Mouse (Mus musculus) lung, adult 2 months (tissue): ENCODE measurements around the gene Tmem256. TPM values are rescaled to one million over a fixed set of nuclear protein-coding genes. Genes with fewer than 3 reads are reported as not detected.

Experiments
- DNase-seq: peaks from one replicate; pipeline ENCODE4 v3.0.0; 2022
- H3K4me1 ChIP-seq: fragments of 200-500 bp; 2 replicates; pipeline ENCODE4 v1.6.1; 2011; ENCODE audit warnings: low read length; ENCODE audit not compliant: control insufficient read depth, insufficient read depth
- H3K4me3 ChIP-seq: fragments of 200-500 bp; replicated peaks from 2 replicates; pipeline ENCODE3; 2011; ENCODE audit warnings: low read depth, mild to moderate bottlenecking, control low read depth, low read length; ENCODE audit errors: extremely low read depth
- CTCF ChIP-seq: fragments of 200-500 bp; IDR thresholded peaks from 2 replicates; pipeline ENCODE4 v1.5.1; 2011; ENCODE audit warnings: mild to moderate bottlenecking, low read length, control low read depth; ENCODE audit not compliant: insufficient read depth
- POLR2A ChIP-seq: fragments of 200-500 bp; IDR thresholded peaks from 2 replicates; pipeline ENCODE4 v1.6.1; 2011; ENCODE audit warnings: low read depth, mild to moderate bottlenecking, control low read depth, low read length, borderline replicate concordance; ENCODE audit errors: extremely low read depth
- whole genome bisulfite sequencing: fragments of 180-500 bp; shearing (Covaris S2); methylation state at CpG from one replicate; pipeline ENCODE4 v1.1.7; 2018; 5-methylcytosine and 5-hydroxymethylcytosine counted together
- polyA plus RNA-seq: library from polyadenylated mRNA; depleted of rRNA; stranded (reverse); fragments of >200 nt; gene quantifications from 2 replicates; pipeline ENCODE4 v1.2.3, GENCODE M21; 2012

Tmem256 gene
- polyA plus RNA-seq, 1 experiment: 151 TPM

- TF ChIP-seq CTCF (no peak), POLR2A (no peak)
- WGBS: 27% methylated on average over 46 of the region's 48 CpGs
- DNase-seq: peak; percentile 39
- Histone ChIP-seq H3K4me1 (0 out of 2 replicates have a peak, but pooled peaks cover 2% of the 10 kb centered on the region), H3K4me3 (no peak overlapping the region)
These were observed 4.2 kb upstream of the Tmem256 start for GRCm38 (mm10) chr11:69834001-69834549.

GRCm38 (mm10) chr11:69835326-69835965, 2.9 kb upstream of the Tmem256 start:
- no peak overlapping the region for H3K4me3 ChIP-seq
- DNase-seq: no peak
- TF ChIP-seq CTCF (no peak), POLR2A (no peak)
- WGBS: 54% methylated on average over 9 of the region's 9 CpGs
- 0 out of 2 replicates have a peak, but pooled peaks cover 2% of the 10 kb centered on the region for H3K4me1 ChIP-seq

GRCm38 (mm10) chr11:69835966-69836335, 2.4 kb upstream of the Tmem256 start:
- 36% methylated on average over 4 of the region's 4 CpGs for WGBS
- Histone ChIP-seq H3K4me1 (0 out of 2 replicates have a peak, but pooled peaks cover 2% of the 10 kb centered on the region), H3K4me3 (no peak overlapping the region)
- DNase-seq: no peak
- no peak for TF ChIP-seq CTCF
- TF ChIP-seq POLR2A: no peak

GRCm38 (mm10) chr11:69836703-69837576, 1.4 kb upstream of the Tmem256 start:
- 4% methylated on average over 51 of the region's 52 CpGs for WGBS
- TF ChIP-seq POLR2A (no peak), CTCF (no peak)
- Histone ChIP-seq H3K4me1 (0 out of 2 replicates have a peak, but pooled peaks cover 2% of the 10 kb centered on the region), H3K4me3 (peak overlapping the region; percentile 66)
- DNase-seq: no peak

- TF ChIP-seq POLR2A: no peak
- TF ChIP-seq CTCF: no peak
- H3K4me3 ChIP-seq: peak within 1 kb of the TSS; percentile 99
- DNase-seq: no peak
- H3K4me1 ChIP-seq: 0 out of 2 replicates have a peak, but pooled peaks cover 2% of the 10 kb centered on the region
- WGBS: under 1% methylated on average over 32 of the region's 32 CpGs
These were observed 736 bp upstream of the Tmem256 start, which contains the start of gene Nlgn2 for GRCm38 (mm10) chr11:69837604-69837951. Gene Nlgn2 (minus strand): TSS chr11:69837784.

GRCm38 (mm10) chr11:69838714-69839104, 395 bp downstream of the Tmem256 start:
- DNase-seq: no peak
- 1% methylated on average over 7 of the region's 7 CpGs for WGBS
- H3K4me3 ChIP-seq: peak overlapping the region; percentile 99
- 0 out of 2 replicates have a peak, but pooled peaks cover 2% of the 10 kb centered on the region for H3K4me1 ChIP-seq
- TF ChIP-seq CTCF (no peak), POLR2A (no peak)

- Histone ChIP-seq H3K4me1 (peaks cover 19% of the 10 kb centered on the region), H3K4me3 (peak within 1 kb of the TSS; percentile 88)
- 1% methylated on average over 36 of the region's 38 CpGs for WGBS
- peak; percentile 94 for DNase-seq
- TF ChIP-seq CTCF (no peak), POLR2A (peak; percentile 85; the same call in 1 of the 2 replicates)
These were observed 7.9 kb downstream of the Tmem256 start, which contains the start of gene Plscr3 for GRCm38 (mm10) chr11:69846198-69846680. Gene Plscr3 (plus strand): TSS chr11:69846376.

GRCm38 (mm10) chr11:69846738-69847688, 8.7 kb downstream of the Tmem256 start:
- 7% methylated on average over 37 of the region's 37 CpGs for WGBS
- Histone ChIP-seq H3K4me3 (peak overlapping the region; percentile 88), H3K4me1 (peaks cover 21% of the 10 kb centered on the region)
- DNase-seq: peak; percentile 60
- TF ChIP-seq CTCF (no peak), POLR2A (no peak; the same call in 1 of the 2 replicates)
